Mouse (Mus musculus): ENCODE results near the gene Tmem268.

DNA sequence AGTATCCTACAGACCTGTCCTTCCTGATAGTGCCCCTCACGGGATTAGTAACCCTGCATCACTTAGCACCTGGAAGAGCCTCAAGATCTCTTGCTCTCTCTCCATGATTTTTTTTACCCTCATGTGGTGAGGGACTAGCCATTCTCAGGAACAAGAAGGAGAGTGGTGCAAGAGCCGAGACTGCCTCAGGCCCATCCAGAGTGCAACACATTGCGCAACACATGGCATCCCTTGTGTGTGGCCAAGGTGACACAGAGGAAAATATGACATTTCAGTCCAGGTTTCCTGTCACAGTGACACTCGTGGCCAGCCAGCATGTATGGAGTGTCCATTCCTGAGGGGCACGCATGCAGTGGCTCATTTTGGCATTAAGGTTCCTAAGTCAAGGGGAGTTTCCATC lies 14.0 kb downstream of the Tmem268 start:
- no peak for TF ChIP-seq FLI1 (IDR thresholded peaks at IDR 0.05; ENCODE audit: low read length)
- no peak for TF ChIP-seq GATA1 (IDR thresholded peaks at IDR 0.05; ENCODE audit: borderline replicate concordance, low read length)
